Mouse (Mus musculus): ENCODE measurements around the gene Rpap1. TPM values are rescaled to one million over a fixed set of nuclear protein-coding genes. Genes with fewer than 3 reads are reported as not detected.
A peak's percentile ranks its signal among the peaks of the same experiment; 100 is the strongest.

Gene Rpap1
- polyA plus RNA-seq, 1 experiment from 2014 or later, result 31.7 TPM

GRCm38 (mm10) chr2:119808438-119808837 is 21.1 kb upstream of the Rpap1 start:
- H3K4me1 ChIP-seq, result peaks cover 18% of the 10 kb centered on the region
- no peak for ATAC-seq (ENCODE audit: borderline replicate concordance, extremely low read depth, low FRiP score, low TSS enrichment)
- H3K27ac ChIP-seq, result no peak overlapping the region
- H3K4me3 ChIP-seq, result no peak overlapping the region
- H3K9ac ChIP-seq, result no peak overlapping the region
- H3K27me3 ChIP-seq, result no peaks in the 10 kb centered on the region
- H3K4me2 ChIP-seq, result no peak overlapping the region
- 38% methylated on average over 4 of the region's 4 CpGs for WGBS
- H3K9me3 ChIP-seq, result no peaks in the 10 kb centered on the region
- H3K36me3 ChIP-seq, result peaks cover 26% of the 10 kb centered on the region

DNA sequence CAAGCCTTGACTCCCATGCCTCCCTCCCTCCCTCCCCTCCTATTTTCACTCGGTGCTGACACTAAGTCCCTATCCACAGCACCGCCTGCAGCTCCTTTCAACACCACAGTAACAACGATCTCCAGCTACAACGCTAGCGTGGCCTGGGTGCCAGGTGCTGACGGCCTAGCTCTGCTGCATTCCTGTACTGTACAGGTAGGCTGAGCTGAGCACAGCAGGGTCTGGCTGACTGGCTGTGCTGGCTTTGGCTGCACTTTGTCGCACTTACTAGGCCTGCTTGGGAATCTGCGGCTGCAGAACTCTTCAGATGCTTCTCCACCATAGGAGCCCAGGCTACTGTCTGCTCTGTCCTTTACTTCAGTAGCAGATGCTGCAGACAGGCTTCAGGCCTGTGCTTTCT is 18.2 kb upstream of the Rpap1 start:
- H3K4me1 ChIP-seq, result peaks cover 42% of the 10 kb centered on the region
- 57% methylated on average over 8 of the region's 8 CpGs for WGBS
- no peak overlapping the region for H3K9ac ChIP-seq

DNA sequence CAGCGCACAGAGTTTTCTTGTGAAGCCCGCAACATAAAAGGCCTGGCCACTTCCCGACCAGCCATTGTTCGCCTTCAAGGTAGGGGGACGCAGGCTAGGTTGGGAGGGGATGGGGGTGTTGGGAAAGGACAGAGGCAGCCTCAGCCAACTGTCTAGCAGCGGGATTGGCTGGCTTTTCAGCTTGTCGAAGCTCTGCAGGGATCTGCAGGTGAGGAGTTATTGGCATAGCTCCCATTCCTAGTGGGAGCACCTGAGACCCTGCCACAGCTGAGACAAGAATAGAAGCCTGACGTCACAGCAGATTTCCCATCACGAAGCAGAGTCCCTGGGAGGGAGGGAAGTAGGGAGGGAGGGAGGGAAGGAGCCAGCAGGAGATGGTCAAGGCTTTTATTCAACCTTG is 17.4 kb upstream of the Rpap1 start:
- Histone ChIP-seq H3K4me2 (no peak overlapping the region), H3K27me3 (no peaks in the 10 kb centered on the region), H3K4me3 (no peak overlapping the region), H3K9ac (no peak overlapping the region), H3K36me3 (peaks cover 11% of the 10 kb centered on the region; the same call in 1 of the 2 replicates), H3K9me3 (no peaks in the 10 kb centered on the region), H3K27ac (no peak overlapping the region), H3K4me1 (peaks cover 47% of the 10 kb centered on the region)
- no peak for ATAC-seq (ENCODE audit: borderline replicate concordance, extremely low read depth, low FRiP score, low TSS enrichment)
- 54% methylated on average over 9 of the region's 9 CpGs for WGBS

More for the DNA sequence above, 18.2 kb upstream of the Rpap1 start:
- Histone ChIP-seq H3K27ac (no peak overlapping the region), H3K36me3 (peaks cover 15% of the 10 kb centered on the region), H3K9me3 (no peaks in the 10 kb centered on the region), H3K27me3 (no peaks in the 10 kb centered on the region), H3K4me3 (no peak overlapping the region), H3K4me2 (no peak overlapping the region)
- no peak for ATAC-seq (ENCODE audit: borderline replicate concordance, extremely low read depth, low FRiP score, low TSS enrichment)

DNA sequence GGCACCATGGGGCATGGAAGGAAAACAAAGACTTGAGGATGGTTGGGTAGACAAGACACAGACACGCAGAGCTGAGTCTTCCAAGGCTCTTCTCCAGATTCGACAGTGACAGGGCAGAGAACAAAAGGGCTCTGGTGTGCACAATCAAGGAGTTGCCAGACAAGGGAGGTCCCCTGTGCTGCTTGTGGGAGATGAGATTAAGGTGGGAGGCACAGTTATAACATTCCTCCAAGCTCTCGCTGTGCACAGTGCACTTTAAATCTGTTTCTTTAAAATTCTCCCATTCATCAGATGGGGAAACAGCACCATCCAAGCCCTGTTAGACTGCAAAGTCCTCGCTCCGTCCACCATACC is 16.9 kb upstream of the Rpap1 start:
- Histone ChIP-seq H3K27ac (no peak overlapping the region), H3K4me3 (no peak overlapping the region), H3K27me3 (no peaks in the 10 kb centered on the region), H3K4me1 (peaks cover 47% of the 10 kb centered on the region), H3K36me3 (peaks cover 11% of the 10 kb centered on the region; the same call in 1 of the 2 replicates), H3K9me3 (no peaks in the 10 kb centered on the region), H3K4me2 (no peak overlapping the region), H3K9ac (no peak overlapping the region)
- 71% methylated on average over 5 of the region's 5 CpGs for WGBS
- no peak for ATAC-seq (ENCODE audit: borderline replicate concordance, extremely low read depth, low FRiP score, low TSS enrichment)

GRCm38 (mm10) chr2:119803618-119804274 is 16.4 kb upstream of the Rpap1 start:
- no peak overlapping the region for H3K9ac ChIP-seq
- no peak overlapping the region for H3K4me2 ChIP-seq

GRCm38 (mm10) chr2:119802767-119803617 is 15.7 kb upstream of the Rpap1 start:
- WGBS, result 63% methylated on average over 10 of the region's 10 CpGs
- no peak for ATAC-seq (ENCODE audit: borderline replicate concordance, extremely low read depth, low FRiP score, low TSS enrichment)
- H3K9me3 ChIP-seq, result no peaks in the 10 kb centered on the region
- H3K36me3 ChIP-seq, result peaks cover 8% of the 10 kb centered on the region; the same call in 1 of the 2 replicates
- no peak overlapping the region for H3K9ac ChIP-seq
- H3K27me3 ChIP-seq, result no peaks in the 10 kb centered on the region
- 0 out of 2 replicates have a peak overlapping the region, but pooled peaks have one; percentile 24 for H3K27ac ChIP-seq
- H3K4me3 ChIP-seq, result no peak overlapping the region
- peaks cover 49% of the 10 kb centered on the region for H3K4me1 ChIP-seq
- H3K4me2 ChIP-seq, result no peak overlapping the region

More at GRCm38 (mm10) chr2:119803618-119804274, 16.4 kb upstream of the Rpap1 start:
- Histone ChIP-seq H3K4me1 (peaks cover 47% of the 10 kb centered on the region), H3K4me3 (no peak overlapping the region), H3K27me3 (no peaks in the 10 kb centered on the region), H3K9me3 (no peaks in the 10 kb centered on the region), H3K27ac (no peak overlapping the region), H3K36me3 (peaks cover 9% of the 10 kb centered on the region; the same call in 1 of the 2 replicates)
- no peak for ATAC-seq (ENCODE audit: borderline replicate concordance, extremely low read depth, low FRiP score, low TSS enrichment)
- 65% methylated on average over 6 of the region's 6 CpGs for WGBS

DNA sequence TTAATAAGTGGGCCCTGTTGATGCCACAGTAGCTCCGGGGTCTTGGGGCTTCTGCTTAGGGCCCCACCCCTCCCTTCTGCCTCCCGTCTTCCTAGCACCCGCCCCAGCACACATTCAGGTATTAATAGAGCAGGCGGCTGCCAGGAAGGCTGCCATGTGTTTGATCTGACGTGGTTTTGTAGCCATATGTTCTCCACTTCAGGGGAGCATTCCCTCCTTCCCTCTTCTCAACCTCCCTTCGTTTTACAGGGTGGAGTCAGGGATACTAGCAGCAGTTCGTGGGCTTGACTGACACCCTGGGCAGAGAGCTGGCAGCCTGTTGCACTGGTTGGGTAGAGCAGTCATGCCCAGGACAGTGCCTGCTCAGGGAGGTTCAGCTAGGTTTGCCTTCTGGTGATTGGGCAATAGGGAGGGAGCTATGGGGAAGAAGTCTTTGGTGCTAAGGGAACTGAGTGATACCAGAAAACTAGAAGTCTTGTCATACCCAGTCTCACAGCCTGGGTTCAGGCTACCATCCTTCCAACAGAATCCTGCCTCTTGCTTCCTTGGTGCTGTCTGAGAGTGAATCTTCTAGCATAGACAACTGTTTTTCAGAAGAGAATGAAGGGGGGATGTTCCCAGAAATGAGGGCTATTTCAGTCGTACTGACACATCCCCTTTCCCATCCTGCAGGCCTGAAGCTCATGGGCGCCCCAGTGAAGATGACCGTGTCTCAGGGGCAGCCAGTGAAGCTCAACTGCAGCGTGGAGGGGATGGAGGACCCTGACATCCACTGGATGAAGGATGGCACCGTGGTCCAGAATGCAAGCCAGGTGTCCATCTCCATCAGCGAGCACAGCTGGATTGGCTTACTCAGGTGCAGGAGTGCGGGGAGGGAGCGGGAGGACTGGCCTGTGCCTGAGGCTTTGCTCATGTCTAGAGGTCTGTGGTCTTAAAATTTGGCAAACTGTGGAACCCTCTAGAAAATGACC is 13.8 kb upstream of the Rpap1 start:
- H3K4me2 ChIP-seq, result peak overlapping the region; percentile 97
- 59% methylated on average over 15 of the region's 15 CpGs for WGBS
- H3K9ac ChIP-seq, result no peak overlapping the region

DNA sequence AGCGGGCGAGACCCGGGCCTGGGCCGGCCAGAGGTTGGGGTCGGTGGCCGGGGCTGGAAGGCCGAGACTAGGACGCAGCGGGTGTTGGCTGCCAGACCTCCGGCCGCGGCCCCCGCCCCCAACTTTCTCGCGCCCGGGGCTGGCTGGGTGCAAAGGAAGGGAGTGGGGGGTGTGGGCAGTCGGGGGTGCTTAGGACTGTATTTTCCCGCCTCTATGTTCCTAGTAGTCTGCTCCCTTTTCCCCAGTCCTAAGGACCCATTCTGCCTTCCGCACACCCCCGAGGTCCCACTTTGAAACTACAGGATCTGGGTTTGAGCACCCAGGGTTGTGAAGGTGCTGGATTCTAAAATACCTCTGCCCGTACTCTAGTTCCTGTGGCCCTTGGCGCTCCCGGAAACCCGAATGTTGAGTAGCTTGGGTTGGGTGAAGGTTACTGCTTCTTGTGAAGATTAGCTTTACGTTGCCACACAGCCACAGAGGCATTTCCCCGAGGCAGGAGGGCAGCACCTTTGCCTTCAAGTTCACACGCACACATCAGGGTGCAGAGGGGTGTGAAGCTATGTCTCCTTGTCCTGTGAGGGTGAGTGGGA is 12.7 kb upstream of the Rpap1 start:
- ATAC-seq (ENCODE audit: borderline replicate concordance, extremely low read depth, low FRiP score, low TSS enrichment), result peak; percentile 44; the same call in 1 of the 2 replicates
- WGBS, result 1% methylated on average over 20 of the region's 27 CpGs
- peak overlapping the region; percentile 97 for H3K4me2 ChIP-seq
- peaks cover 45% of the 10 kb centered on the region for H3K4me1 ChIP-seq
- peaks cover 7% of the 10 kb centered on the region; the same call in 1 of the 2 replicates for H3K36me3 ChIP-seq
- peak overlapping the region; percentile 62 for H3K9ac ChIP-seq
- H3K9me3 ChIP-seq, result no peaks in the 10 kb centered on the region
- peak overlapping the region; percentile 11; the same call in 1 of the 2 replicates for H3K27ac ChIP-seq
- H3K4me3 ChIP-seq, result peak overlapping the region; percentile 60
- H3K27me3 ChIP-seq, result no peaks in the 10 kb centered on the region

More for the DNA sequence above, 13.8 kb upstream of the Rpap1 start:
- Histone ChIP-seq H3K9me3 (no peaks in the 10 kb centered on the region), H3K27ac (no peak overlapping the region), H3K27me3 (no peaks in the 10 kb centered on the region), H3K4me1 (peaks cover 45% of the 10 kb centered on the region), H3K36me3 (peaks cover 7% of the 10 kb centered on the region; the same call in 1 of the 2 replicates), H3K4me3 (peak overlapping the region; percentile 60)
- ATAC-seq (ENCODE audit: borderline replicate concordance, extremely low read depth, low FRiP score, low TSS enrichment), result no peak

GRCm38 (mm10) chr2:119799181-119799960 is 12.0 kb upstream of the Rpap1 start:
- Histone ChIP-seq H3K27me3 (no peaks in the 10 kb centered on the region), H3K9me3 (no peaks in the 10 kb centered on the region), H3K4me3 (peak overlapping the region; percentile 60), H3K4me2 (peak overlapping the region; percentile 97), H3K4me1 (peaks cover 45% of the 10 kb centered on the region), H3K9ac (peak overlapping the region; percentile 62), H3K36me3 (peaks cover 5% of the 10 kb centered on the region; the same call in 1 of the 2 replicates), H3K27ac (peak overlapping the region; percentile 11; the same call in 1 of the 2 replicates)
- WGBS, result under 1% methylated on average over 70 of the region's 89 CpGs
- ATAC-seq (ENCODE audit: borderline replicate concordance, extremely low read depth, low FRiP score, low TSS enrichment), result peak; percentile 75

DNA sequence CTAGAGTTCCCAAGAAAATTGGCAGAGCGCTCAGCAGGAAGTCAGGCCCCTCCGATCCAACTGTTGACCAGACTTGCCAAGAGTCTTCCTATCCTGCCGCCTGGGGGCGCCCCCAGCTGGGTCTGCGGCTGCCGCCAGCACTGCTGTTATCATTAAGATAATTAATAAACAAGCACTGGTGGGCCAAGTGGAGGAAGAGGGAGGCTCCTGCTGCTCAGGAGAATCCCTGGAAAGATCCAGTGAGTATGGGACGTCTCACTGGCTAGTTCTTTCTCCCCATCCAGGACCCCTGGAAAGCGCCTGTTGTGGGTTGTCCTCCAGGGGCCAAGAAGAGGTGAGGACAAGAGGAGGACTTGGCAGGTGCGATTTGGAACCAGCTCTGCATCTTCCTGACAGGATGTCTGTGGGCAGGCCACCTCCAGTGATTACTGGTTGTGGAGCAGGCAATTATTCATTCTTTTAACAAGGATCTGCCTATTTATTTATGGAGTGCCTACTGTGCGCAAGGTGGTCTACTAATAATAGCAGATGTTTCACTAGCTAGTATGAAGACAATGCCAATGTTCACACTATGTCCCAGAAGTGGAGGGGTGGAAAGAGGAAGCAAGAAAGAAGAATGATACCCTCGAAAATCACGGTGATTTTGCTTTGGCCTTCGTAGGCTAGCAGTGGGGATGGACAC is 11.1 kb upstream of the Rpap1 start:
- no peak for ATAC-seq (ENCODE audit: borderline replicate concordance, extremely low read depth, low FRiP score, low TSS enrichment)
- H3K27ac ChIP-seq, result no peak overlapping the region

More for the DNA sequence above, 11.1 kb upstream of the Rpap1 start:
- Histone ChIP-seq H3K9me3 (no peaks in the 10 kb centered on the region), H3K9ac (no peak overlapping the region), H3K27me3 (no peaks in the 10 kb centered on the region), H3K4me1 (peaks cover 45% of the 10 kb centered on the region), H3K4me3 (no peak overlapping the region; the same call in 1 of the 2 replicates), H3K36me3 (no peaks in the 10 kb centered on the region), H3K4me2 (peak overlapping the region; percentile 97)
- 10% methylated on average over 13 of the region's 13 CpGs for WGBS
